Mouse (Mus musculus) NIH3T3 (cell line): ENCODE results near the gene Polr3e.
"Not testable (repeated sequence)": the region's sequence is repeated elsewhere in the genome, so short reads cannot be mapped to it uniquely, and the experiment has no call there.

Source experiments
- DNase-seq: peaks from one replicate; pipeline ENCODE4 v3.0.0-alpha.2; 2012; ENCODE audit warnings: low read depth

Gene Polr3e

DNA sequence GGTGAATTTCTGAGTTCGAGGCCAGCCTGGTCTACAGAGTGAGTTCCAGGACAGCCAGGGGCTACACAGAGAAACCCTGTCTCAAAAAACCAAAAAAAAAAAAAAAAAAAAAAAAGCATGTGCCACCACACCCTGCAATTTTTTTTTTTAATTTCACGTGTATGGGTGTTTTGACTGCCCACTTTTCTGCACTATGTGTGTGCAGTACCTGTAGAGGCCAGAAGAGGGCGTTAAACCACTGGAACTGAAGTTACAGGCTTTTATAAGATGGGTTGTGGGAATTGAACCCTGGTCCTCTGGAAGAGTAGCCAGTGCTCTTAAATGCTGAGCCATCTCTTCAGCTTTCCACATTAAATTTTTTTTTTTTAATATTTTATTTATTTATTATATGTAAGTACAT is 7.4 kb upstream of the Polr3e start:
- DNase-seq: not testable (repeated sequence)

DNA sequence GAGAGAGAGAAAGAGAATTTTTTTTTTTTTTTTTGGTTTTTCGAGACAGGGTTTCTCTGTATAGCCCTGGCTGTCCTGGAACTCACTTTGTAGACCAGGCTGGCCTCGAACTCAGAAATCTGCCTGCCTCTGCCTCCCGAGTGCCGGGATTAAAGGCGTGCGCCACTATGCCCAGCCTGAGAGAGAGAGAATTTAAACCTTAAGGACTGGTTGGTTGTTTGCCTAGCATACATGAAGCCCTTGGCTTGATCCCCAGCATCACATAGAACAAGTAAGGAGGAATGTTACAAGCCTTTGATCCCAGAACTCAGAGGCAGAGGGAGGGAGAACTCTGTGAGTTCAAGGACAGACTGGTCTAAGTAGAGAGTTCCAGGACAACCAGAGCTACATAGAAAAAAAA is 6.3 kb upstream of the Polr3e start:
- not testable (repeated sequence) for DNase-seq

DNA sequence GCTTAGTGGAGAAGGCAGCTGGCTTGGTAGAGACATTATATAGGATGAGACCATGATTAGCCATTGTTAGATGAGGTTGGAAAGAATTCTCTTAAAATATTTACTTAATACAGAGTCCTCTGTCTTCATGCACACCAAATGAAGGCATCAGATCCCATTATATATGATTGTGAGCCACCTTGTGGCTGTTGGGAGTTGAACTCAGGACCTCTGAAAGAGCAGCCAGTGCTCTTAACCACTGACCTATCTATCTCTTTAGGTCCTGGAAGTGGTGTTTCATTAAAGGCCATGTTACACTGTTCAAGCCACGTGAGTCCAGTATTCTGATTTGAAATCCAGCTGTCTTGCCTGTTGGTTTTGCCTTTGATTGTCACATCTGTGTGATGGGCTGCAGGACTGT is 4.2 kb upstream of the Polr3e start:
- peak; percentile 62 for DNase-seq

DNA sequence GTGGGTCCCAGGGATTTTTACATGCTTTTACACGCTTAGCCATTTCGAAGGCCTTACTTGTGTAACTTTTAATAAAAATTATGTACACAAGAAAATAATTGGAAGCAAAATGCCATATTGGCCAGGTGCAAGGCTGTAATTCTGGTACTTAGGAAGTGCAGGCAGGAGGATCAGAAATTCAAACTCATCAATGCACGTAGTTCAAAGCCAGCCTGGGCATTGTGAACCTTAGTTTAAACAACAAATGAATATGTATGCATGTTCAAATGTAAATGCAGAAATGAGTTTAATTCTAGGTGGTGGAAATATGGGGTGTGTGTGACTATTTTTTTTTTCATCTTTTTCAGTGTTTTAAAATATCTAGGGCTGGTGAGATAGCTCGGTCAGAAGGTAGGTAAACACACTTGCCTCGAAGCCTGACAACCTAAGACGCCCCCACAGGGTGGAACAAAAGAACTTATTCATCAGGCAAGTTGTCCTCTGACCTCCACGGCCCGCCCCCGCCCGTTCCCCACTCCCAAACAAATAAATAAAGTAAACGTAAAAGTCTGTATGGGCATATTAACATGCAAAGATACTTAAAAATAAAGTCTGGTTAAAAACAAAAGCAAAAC is 1.2 kb upstream of the Polr3e start:
- DNase-seq: peak; percentile 18

DNA sequence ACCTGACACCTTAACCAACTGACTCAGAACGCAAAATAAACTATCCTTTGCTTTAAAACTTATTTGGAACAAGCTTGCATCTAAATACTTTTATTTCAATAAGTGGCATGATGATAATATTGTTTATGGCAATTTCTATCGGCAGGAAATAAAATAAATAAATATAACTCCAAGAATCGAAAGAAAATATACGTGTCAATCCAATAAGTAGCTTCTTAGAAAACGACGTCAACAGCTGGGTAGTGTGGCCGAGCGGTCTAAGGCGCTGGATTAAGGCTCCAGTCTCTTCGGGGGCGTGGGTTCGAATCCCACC is 309 bp upstream of the Polr3e start:
- no peak for DNase-seq

DNA sequence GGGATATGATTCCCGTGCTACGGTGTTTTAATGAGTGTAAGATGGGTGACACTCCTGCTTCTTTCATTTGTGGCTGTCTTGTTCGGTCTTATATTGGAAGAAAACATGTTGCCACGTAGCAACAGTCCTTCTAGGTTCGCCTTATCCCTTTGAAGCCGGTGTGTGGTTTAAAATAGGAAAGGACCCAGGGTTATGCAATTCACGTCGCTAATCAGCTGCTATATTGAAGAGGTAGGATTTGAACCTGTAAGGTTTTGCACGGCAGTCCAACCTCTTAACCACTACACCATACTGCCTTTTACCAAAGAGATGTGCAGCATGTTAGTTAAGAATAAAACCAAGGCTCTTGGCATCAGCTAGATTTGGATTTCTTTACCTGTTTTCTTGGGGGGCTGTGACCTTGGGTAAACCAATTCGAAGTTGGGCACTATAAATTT is 1.0 kb downstream of the Polr3e start:
- DNase-seq: peak; percentile 86

DNA sequence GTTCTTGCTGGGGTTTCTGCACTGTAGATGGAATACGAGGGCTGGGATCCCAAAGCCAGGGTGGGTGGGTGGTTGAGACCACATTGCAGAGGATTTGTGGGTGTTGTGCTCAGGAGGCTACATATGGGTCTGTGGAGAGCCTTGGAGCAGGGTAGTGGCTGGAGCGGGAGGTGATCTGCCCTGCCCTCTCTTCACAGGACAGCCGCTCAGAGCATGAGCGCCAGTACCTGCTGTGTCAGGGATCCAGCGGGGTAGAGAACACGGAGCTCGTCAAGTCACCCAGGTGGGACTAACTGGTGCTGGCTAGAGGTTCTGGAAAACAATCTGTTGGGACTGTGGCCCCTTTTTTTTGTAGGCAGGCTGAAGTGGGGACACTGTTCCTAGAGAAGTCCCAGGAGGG is 15.6 kb downstream of the Polr3e start:
- DNase-seq: no peak

DNA sequence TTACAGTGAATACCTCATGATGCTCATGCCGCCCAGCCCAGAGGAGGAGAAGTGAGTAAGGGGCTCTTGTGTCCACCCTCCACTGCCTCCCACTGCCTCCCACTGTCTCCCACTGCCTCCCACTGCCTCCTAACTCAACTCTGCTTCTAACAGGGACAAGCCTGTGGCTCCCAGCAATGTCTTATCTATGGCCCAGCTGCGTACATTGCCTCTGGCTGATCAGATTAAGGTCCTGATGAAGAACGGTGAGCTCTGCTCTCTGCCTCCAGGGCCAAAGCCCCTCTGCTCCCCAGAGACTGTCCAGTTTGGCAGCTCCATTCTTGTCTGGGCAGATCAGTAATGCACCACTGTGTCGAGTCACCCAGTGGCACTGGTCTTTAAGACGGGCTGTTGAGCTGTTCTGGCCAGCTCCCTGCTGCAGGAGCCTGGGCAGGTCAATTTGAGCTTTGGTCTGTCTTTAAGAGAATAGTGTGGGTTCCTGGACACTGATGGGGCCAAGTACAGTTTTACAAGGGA is 16.2 kb downstream of the Polr3e start:
- no peak for DNase-seq

DNA sequence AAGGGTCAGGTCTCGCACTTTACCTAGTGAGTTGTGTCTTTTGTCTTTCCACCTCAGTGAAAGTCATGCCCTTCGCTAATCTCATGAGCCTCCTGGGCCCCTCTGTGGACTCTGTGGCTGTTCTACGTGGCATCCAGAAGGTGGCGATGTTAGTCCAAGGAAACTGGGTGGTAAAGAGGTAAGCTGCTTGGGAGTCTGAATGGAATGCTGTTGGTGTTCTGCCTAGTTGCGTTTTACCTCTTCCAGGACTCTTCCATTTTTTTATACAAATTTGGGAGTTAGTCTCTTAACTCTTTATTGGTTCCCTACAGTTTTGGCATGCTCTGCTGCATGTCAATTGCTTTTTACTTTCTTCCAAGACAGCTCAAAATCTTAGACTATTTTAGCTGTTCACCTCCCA is 17.2 kb downstream of the Polr3e start:
- DNase-seq: peak; percentile 83

DNA sequence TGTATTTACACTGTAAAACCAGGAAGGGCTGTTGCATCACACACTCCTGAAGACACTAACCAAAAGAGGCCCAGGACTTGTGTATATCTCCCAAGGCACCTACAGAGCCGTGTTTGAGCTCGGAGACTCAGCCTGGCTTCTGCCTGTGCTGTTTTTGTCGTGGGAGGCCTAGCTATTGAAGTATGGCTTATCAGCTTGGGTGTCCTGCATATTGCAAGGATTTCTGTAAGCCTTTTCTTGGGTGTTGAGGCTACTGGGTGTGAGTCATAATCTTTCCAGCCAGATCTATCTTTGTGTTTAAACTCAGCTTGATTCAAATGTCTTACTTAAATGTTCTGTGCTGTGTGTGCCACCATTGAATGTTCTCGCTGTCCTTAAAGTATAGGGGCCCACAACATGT is 19.0 kb downstream of the Polr3e start:
- DNase-seq: peak; percentile 11

DNA sequence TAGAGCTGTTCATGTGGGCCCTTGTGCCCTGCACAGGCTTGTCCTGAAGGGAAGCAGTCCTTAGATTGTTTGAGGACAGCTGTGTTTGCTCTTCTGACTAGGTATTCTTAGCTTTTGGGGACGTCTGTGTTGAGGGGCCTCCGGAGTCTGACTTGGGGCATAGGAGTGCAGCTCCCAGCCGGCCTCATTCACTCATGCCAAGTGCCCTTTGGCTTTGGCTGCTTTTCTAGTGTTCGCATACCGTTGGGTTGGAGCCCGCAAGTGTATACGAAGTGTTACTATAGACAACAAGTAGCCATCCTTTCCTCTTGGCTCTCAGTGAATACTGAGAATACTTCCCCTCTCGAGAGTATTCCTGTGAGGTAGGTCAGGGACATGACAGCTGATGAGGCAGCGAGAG is 20.7 kb downstream of the Polr3e start:
- no peak for DNase-seq

DNA sequence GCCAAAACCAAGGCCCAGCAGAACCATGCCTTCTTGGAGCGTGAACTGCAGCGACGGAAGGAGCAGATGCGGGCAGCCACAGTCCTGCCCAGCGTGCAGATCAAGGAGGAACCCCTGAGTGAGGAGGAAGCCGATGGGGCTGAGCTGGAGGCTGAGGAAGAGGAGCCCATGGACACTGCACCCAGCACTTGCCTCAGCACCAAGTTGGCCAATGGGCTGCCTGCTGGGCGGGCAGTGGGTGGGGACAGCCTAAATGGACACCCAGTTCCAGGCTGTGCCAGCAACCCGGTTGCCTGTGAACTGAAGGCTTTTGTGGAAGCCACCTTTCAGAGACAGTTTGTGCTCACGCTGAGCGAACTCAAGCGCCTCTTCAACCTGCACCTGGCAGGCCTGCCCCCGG is 22.8 kb downstream of the Polr3e start:
- DNase-seq: no peak

DNA sequence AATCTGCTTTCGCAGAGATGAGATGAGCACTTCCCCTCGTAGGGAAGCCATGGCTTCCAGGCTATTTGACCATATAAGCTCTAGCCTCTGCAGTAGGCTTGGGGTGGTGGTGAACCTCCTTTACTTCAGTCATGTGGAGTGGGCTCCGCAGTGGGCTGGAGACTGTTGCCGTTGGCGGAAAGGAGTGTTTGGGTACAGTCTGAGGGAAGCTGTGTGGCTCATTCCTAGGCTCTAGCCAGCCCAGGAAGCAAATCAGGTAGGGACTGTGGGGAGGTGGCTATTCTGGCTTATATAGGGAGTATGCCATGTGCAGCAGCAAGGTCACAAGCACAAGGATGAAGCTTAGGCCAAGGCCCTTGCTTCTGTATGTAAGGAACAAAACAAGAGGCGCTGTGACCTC is 23.7 kb downstream of the Polr3e start:
- no peak for DNase-seq

DNA sequence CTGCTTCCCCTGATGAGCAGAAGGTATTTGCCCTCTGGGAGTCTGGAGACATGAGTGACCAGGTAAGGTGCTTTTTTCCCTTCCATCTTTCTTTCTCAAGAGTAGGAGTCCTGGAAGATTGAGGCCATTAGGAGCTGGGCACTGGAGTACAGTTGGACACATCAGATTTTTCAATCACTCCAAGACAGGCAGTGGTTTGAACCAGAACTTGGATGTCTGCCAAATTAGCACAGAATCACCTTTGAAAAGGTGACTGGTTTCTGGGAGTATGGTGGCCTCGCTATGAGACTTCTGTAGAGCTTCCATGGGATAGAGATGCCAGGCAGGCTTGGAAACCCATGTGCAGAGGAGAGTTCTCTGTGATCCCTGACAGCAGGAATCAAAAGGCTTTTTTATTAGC is 25.0 kb downstream of the Polr3e start:
- no peak for DNase-seq

DNA sequence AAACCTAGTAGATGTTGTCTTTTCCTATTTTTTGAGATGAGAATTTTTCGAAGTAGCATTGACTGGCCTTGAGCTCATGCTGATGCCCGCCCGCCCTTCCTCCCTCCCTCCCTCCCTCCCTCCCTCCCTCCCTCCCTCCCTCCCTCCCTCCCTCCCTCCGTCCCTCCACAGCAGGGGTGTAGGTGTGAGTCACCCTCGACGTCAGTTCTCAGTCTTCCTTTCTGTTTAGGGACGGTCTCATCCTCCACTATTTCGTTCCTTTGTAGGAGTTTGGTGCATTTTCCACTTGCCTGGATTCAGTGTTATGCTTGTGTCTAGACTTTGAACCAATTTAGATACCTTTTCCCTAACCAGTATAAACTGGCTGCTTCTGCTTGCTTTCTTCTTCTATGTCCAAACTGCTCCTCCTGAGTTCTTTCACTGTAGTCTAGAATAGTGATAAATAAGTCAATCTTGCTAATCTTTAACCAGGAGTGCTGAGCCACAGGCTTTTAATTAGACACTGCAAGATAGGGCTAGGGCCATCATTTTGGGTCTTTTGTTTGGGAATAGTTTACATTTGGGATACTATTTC is 26.5 kb downstream of the Polr3e start:
- no peak for DNase-seq

DNA sequence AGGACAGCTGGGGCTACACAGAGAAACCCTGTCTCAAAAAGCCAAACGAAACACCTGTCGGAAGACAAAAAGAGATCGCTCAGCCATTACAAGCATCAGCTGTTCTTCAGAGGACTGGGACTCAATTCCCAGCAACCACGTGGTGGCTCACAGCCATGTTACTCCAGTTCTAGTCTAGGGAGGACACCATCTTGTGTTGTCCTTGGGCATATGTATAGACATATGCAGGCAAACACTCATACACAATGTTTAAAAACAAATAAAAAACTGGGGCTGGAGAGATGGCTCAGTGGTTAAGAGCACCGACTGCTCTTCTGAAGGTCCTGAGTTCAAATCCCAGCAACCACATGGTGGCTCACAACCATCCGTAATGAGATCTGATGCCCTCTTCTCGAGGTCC is 36.0 kb downstream of the Polr3e start:
- DNase-seq: not testable (repeated sequence)

DNA sequence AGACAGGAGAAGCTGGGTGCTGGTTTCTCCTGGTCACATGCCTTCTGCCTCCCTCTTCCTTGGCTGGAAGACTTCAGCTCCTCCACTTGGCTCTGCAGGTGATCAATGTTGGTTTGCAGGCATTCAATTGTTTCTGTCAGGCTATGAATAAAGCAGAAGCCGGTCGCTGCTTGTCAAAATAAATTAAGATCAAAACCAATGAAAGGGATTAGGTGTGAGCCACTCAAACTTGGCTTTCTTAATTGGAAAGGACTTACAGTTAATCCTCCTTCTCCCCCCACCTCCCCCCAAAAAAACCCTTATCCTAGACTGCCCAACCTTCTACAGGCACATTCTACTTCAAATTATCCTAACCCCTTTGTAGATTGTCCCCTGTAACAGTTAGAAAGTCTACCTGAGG is 42.6 kb downstream of the Polr3e start:
- DNase-seq: no peak

DNA sequence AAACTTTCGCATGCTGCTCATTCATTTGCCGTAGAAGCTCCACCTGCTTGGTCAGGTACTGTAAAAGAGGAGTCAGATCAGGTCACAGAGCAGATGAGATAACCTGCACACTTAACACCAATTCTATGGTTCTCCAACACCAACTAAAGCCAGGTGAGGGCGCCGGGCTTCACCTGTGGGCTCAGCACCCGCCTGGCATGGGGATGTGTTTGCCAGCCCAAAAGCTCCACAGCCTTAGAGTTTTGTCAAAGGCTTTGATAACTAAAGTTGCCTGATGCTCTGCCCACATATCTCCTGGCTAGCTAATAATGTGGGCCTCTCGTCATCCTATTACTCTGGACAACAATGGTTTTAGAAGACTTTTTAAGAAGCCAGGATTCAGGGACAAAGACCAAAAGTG is 43.1 kb downstream of the Polr3e start:
- DNase-seq: no peak

DNA sequence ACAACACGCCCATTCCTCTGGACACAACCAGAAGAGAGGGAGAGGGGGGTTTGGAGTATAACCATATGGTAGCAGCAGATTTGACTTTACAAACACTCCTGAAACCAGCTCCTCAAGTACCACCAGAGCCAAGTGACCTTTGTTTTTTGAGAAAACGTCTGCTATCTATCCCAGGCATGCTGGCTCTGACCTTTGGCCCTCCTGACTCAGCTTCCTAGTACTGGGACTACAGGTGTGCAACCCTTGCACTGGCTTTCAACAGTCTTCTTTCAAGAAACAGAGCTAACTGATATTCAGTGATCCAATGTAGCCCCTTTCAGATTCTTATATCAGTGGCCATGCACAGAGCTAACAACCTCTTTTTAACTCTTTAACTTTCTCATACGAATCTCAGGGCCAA is 44.3 kb downstream of the Polr3e start:
- no peak for DNase-seq

DNA sequence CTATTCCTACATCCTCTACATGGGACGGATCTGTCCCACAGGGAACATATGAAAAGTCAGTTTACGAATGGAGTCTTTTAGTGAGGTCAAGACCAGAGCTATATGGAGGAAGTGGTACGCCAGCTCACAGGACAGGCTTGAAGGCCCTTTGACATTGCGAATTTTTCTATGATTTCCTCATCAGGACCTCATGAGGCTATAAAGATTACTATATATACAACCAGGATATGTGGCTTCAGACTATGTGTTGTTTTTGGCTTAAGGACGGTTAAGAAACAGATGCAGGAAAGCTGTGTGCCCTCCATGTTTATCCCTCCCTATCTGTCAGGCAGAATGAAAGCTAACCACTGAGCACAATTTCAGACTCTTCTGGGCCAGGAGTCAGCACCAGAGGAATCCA is 45.6 kb downstream of the Polr3e start:
- peak; percentile 69 for DNase-seq

DNA sequence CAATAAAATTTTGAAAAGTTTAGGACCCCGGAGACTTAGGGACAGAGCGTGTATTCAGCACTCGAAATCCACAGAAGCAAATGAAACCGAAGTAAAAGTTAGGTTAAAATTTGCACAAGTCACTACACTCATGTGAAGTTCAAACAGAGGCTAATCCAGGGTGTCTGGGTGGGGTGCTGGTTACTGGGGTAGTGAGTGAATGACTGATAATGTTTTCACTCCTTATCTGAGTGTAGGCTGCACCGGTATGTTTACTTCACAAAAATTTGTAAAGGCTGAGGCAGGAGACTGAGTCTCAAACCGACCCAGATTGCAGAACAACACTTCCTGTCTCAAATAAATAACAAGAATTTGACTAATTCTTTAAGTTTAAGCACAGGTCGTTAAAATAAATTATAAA is 51.7 kb downstream of the Polr3e start:
- no peak for DNase-seq

DNA sequence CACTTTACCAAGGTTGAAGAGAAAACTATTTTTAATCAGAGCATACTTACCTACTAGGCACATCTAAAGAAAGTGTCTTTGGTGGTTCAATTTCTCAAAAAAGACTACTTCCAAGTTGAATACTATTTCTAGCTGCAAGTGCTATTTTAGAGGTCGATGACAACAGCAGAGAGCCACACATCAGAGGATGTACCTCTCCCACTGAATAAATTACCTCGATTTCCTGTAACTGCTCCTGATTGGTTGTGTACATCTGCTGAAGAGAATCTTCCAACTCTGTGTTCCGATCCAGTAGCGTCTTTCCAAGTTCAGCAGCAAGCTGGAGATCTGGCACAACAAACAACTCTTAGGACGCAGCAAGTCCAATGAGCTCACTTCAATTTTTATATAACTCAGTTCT is 52.6 kb downstream of the Polr3e start:
- DNase-seq: no peak

DNA sequence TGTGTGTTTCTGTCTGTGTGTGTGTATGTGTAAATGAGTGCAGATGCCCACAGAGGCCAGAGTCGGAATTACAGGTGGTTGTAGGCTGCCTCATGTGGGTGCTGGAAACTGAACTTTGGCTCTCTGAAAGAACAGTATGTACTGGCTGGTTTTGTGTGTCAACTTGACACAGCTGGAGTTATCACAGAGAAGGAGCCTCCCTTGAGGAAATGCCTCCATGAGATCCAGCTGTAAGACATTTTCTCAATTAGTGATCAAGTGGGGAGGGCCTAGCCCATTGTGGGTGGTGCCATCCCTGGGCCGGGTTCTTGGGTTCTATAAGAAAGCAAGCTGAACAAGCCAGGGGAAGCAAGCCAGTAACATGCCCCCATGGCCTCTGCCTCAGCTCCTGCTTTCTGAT is 54.9 kb downstream of the Polr3e start:
- not testable (repeated sequence) for DNase-seq

DNA sequence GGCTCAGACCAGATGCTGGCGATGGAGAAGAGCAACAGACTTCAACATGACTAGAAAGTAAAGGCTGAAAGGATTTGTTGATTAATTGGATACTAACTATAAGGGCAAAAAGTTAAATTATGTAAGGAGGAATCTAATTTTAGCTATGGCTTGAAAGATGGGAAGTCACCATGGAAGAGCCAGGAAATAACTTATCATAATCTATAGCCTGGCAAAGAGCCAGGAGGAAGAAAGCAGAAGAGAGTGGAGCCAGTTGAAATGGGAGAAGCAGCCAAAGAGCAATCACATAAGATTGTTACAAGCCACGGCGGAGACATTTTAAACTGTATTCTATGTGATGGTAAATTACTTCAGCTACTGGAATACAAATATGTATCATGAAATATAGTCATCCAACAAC is 56.5 kb downstream of the Polr3e start:
- peak; percentile 10 for DNase-seq
